Mouse (Mus musculus) embryo, embryonic 11 days (tissue): Measurements from ENCODE around the gene Olfr490.

ENCODE experiments used
- DNase-seq: peaks from one replicate; pipeline ENCODE4 v3.0.0-alpha.2; 2015

Gene Olfr490

DNA sequence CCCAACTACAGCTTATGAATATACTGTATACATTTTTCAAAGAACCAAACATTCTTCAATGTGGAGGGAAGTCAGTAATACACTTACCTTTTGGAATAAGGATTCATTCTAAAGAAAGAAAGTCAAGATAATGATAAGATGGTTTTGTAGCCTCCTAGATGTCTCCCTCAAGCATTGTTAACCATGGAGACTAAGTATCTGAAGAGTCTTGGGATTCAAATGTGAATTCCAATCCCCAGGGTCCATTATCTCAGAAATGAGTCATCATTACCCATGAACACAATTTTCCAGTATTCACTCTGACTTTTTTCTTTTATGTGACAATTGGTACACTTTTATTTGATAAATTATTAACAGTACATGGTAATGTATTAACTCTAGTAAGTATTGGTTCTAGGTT is at the start of gene Olfr490:
Olfr490 (minus strand) TSS at position 101 of the 400 bp plus-strand sequence.
- no peak for DNase-seq

DNA sequence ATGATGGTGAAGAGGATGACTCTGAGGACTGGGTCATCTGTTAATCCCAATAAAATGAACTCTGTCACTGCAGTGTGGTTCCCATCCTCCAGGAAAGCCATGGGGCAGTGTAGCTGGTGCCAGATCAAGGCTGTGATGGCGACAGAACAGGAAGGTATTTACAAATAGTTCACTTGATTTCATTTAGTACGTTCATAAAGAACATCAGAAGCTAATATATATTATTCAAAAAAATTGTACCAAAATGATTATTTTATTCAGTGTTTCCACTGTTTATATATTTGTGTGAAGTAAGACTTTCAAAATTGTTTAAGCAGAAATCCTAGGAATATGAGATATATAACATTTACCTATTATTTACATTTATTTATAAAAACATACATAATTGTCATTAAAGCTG is 34.8 kb upstream of the Olfr490 start, which contains the start of gene Olfr492:
Olfr492 (minus strand) TSS at position 101 of the 400 bp plus-strand sequence.
- no peak for DNase-seq

DNA sequence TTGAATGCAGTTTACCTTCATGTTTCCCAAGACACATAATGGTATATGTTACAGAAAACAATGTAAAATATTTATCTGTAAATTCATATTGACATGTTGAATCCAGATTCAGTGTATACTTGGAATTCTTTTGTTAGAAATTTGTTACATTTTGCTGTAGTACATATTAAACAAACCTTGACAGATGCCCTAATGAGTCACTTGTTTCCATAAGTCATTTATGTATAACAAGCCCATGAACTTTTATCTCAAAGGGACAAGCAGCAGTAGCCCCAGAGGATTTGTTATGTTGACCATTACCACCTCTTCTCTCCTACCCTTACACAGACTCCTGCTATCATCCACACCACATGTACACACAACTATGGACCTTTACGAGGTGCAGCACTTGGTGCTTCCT is 24.4 kb upstream of the Olfr490 start, which contains the start of gene Olfr491:
Olfr491 (plus strand) TSS at position 301 of the 400 bp plus-strand sequence.
- DNase-seq, result no peak

DNA sequence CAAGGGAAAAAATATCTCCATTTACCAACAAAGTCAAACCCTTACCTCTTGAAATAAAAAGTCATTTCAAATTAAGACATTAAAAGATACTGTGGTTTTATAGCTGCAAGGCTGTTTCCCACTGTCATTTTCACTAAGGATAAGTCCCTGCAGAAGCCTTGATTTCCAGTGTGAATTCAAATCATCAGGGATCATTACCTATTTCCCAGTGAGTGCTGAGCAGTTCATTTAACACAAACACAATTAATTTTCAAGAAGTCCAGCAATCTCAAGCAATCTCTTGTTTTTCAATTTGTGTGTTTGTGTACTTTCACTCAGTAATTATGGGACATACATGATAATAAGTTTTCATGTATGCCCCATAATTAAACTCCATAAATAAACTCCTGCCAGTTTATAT is 30.5 kb downstream of the Olfr490 start, which contains the start of gene Olfr488:
Olfr488 (minus strand) TSS at position 101 of the 400 bp plus-strand sequence.
- no peak for DNase-seq
